8 mouse cellular contexts compared by ENCODE assay signal in genomic region chr8:93907987-93908441, GRCm38 (mm10).
DNase-seq lines count a peak whose midpoint lies in the region; ATAC-seq lines count a peak whose summit lies in the region.

No protein-coding gene starts in this region.

- H3K4me2 ChIP-seq in heart, embryonic 11.5 days = peak overlapping the region; percentile 38
- no peak overlapping the region for H3K4me2 ChIP-seq in hindbrain, embryonic 12.5 days (replicated peaks)

- no peaks in the 10 kb centered on the region for H3K9me3 ChIP-seq in heart, embryonic 11.5 days (replicated peaks; ENCODE audit: control insufficient read depth, low read length)
- H3K9me3 ChIP-seq in hindbrain, embryonic 12.5 days (replicated peaks) = no peaks in the 10 kb centered on the region

- peaks cover 58% of the 10 kb centered on the region for H3K4me1 ChIP-seq in heart, embryonic 11.5 days (ENCODE audit: control insufficient read depth, insufficient read depth, low read length)
- peaks cover 34% of the 10 kb centered on the region for H3K4me1 ChIP-seq in hindbrain, embryonic 12.5 days

- no peak overlapping the region for H3K4me3 ChIP-seq in heart, embryonic 11.5 days (ENCODE audit: low read depth, low read length)
- H3K4me3 ChIP-seq in hindbrain, embryonic 12.5 days = no peak overlapping the region

- peak overlapping the region; percentile 95 for H3K27ac ChIP-seq in heart, embryonic 11.5 days (ENCODE audit: low read depth, low read length)
- peak overlapping the region; percentile 69 for H3K27ac ChIP-seq in hindbrain, embryonic 12.5 days

- H3K9ac ChIP-seq in heart, embryonic 11.5 days (ENCODE audit: low read depth, low read length) = peak overlapping the region; percentile 39; the same call in 1 of the 2 replicates
- H3K9ac ChIP-seq in hindbrain, embryonic 12.5 days = no peak overlapping the region

- DNase-seq in heart, adult 11 months = no peak
- DNase-seq in right cerebral cortex, postnatal 4 days = peak; percentile 54
- DNase-seq in right cerebral cortex, adult 2 months (ENCODE audit: low spot score in 2 of 2) = no peak
- DNase-seq in adrenal gland, adult 2 months = no peak
- no peak for DNase-seq in urinary bladder, postnatal 4 days (ENCODE audit: low spot score in 2 of 2)

- no peaks in the 10 kb centered on the region for H3K36me3 ChIP-seq in heart, embryonic 11.5 days (ENCODE audit: control insufficient read depth, insufficient read depth, low read length)
- 0 out of 2 replicates have a peak, but pooled peaks cover 3% of the 10 kb centered on the region for H3K36me3 ChIP-seq in hindbrain, embryonic 12.5 days

- H3K27me3 ChIP-seq in heart, embryonic 11.5 days (ENCODE audit: control insufficient read depth, insufficient read depth, low read length) = no peaks in the 10 kb centered on the region
- H3K27me3 ChIP-seq in hindbrain, embryonic 12.5 days = no peaks in the 10 kb centered on the region

- 21% methylated on average over 5 of the region's 5 CpGs for WGBS in heart, embryonic 11.5 days (ENCODE audit: insufficient replicate concordance)
- WGBS in hindbrain, embryonic 12.5 days = 44% methylated on average over 5 of the region's 5 CpGs

- no peak for ATAC-seq in heart, embryonic 11.5 days (replicated peaks; ENCODE audit: insufficient number of reproducible peaks, low FRiP score, low TSS enrichment)
- ATAC-seq in hindbrain, embryonic 12.5 days (ENCODE audit: low FRiP score) = peak; percentile 49
- no peak for ATAC-seq in CD4-positive, CD25-positive, alpha-beta regulatory T cell, adult 4 months
